Mouse (Mus musculus) myocyte (in vitro differentiated cells): ENCODE results near the gene Eed.

Experiments
- POLR2A ChIP-seq: IDR thresholded peaks from one replicate; pipeline ENCODE4 v1.6.1; 2011; ENCODE audit warnings: low read depth, mild to moderate bottlenecking, control low read depth, moderate library complexity; ENCODE audit not compliant: insufficient read length
- SRF ChIP-seq: IDR thresholded peaks from one replicate; pipeline ENCODE4 v1.6.1; 2011; ENCODE audit warnings: low read depth; ENCODE audit not compliant: control insufficient read depth, insufficient read length

DNA sequence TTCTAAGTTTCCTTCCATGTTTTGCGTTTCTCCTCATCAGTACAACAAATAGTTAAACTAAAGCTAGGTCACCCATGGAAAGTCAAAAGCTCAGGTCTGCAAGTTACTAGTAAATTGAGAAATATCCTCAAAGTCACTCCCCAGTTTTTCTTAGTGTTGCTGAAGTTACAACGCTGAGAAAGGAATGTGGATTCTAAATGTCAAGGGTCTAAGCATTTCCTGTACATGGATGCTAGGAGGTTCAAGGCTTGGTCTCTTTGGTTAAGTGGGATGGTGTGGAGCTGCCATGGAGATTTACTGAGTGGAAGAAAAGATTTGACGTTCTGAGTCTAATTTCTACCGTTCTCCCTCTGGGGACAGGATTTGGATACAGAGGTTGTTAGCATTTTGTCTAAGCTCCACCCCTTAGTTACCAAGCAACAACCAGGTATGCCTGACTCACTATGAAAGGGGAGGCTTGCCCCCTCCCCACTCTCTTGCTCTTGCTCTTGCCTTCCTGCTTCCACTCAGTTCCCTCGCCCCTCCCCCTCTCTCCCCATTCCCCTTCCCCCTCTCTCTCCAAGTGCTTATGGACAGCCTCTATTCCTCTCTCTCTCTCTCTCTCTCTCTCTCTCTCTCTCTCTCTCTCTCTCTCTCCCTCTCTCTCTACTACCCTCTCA lies 36.3 kb upstream of the Eed start:
- TF ChIP-seq POLR2A (no peak), SRF (no peak)
